Mouse (Mus musculus): ENCODE data around the gene Jazf1. TPM values are rescaled to one million over a fixed set of nuclear protein-coding genes. Genes with fewer than 3 reads are reported as not detected.
A peak's percentile ranks its signal among the peaks of the same experiment; 100 is the strongest.

The Jazf1 gene
- polyA plus RNA-seq (2015; fragmentation: Nextera tagmentation; extraction: Ambion mirVana), result 16.0 and 16.2 TPM in 2 replicates

DNA sequence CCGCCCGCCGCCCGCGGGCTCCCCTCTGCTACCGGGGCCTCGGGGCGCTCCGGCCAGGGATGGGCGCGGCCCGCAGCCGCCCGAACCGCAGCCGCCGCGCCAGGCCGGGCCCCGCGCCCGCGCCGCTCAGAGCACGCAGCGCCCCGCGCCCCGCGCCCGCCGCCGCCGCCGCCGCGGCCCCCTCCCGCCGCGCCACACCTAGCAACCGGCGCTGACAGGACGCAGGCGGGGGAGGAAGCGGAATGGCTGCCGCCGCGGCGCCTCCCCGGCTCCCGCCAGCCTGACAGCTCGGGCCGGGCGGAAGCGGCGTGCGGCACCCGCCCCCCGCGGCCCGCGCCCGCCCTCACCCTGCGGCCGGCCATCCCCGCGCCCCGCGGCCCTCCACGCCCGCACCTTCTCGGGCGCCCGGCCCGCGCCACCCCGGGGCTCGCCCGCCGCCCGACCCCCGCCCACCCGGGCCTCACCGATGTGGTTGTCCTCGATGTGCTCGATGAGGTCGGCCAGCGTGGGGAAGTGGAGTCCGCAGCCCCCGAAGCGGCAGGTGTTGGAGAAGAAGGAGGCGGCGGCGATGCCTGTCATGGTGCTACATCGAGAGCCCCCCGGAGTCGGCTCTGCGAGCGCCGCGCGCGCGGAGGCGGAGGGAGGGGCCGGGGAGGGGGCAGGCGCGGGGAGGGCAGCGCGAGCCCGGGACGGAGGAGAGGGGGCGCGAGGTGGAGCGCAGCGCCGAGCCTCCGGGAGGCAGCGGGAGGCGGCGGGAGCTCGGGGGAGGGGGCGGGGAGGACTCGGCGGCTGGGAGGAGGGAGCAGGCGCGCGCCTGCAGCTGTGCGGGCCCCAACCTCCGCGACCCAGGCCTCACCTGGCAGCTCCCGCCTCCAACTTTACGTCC lies at the start of gene Jazf1:
Gene Jazf1, minus strand, starts transcription at position 643 of the 886 bp plus-strand sequence.
- peaks cover 22% of the 10 kb centered on the region for H3K4me1 ChIP-seq
- peaks cover 5% of the 10 kb centered on the region; the same call in 1 of the 2 replicates for H3K27me3 ChIP-seq
- H3K9me3 ChIP-seq (replicated peaks), result no peaks in the 10 kb centered on the region
- under 1% methylated on average over 78 of the region's 133 CpGs for WGBS
- peak; percentile 86 for ATAC-seq
- H3K4me2 ChIP-seq, result peak within 1 kb of the TSS; percentile 84
- H3K9ac ChIP-seq, result peak within 1 kb of the TSS; percentile 85
- peak within 1 kb of the TSS; percentile 78 for H3K27ac ChIP-seq
- no peaks in the 10 kb centered on the region for H3K36me3 ChIP-seq (ENCODE audit: poor library complexity, severe bottlenecking)
- H3K4me3 ChIP-seq, result peak within 1 kb of the TSS; percentile 81

DNA sequence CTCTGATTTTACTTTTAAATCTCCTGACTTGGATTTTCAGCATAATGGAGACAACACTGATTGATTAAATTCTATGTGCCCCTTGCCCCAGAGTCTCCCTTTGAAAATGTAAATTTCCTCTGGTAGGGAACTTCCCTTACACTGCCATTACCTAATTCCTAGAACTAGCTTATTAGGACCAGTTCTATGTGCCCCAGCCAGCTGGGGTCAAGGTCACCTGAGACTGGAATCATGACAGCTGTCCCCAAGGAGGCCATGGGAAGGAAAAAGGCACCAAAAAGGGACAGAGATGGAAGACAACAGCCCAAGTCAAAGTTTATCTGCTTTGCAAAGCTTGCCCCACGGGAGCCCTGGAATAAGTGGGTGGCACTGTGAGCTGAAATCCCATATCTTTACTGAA lies 49.4 kb upstream of the Jazf1 start:
- Histone ChIP-seq H3K27ac (no peak overlapping the region), H3K4me2 (no peak overlapping the region), H3K36me3 (ENCODE audit: poor library complexity, severe bottlenecking) (no peaks in the 10 kb centered on the region), H3K4me3 (no peak overlapping the region), H3K27me3 (no peaks in the 10 kb centered on the region), H3K9ac (no peak overlapping the region), H3K4me1 (no peaks in the 10 kb centered on the region), H3K9me3 (replicated peaks) (no peaks in the 10 kb centered on the region)
- ATAC-seq, result no peak
- whole genome bisulfite sequencing, result 65% methylated on average over 1 of the region's 1 CpGs

DNA sequence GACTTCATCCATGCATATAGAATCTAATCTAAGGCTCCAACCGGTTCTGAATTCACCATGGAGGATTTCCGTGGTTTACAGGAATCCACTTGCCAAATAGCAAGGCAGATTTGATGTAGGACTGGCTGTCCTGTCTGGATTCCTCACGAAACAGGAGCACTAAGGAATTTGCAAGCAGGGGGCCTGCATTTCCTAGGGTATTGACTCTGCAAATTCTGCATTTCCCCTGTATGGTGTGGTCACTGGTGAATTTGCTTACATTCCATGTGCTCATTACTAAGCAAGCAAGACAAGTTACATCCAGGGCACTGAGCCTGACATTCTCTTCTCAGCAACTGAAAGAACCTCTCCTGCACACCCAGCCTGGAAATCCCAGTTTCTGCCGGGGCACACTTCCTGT lies 18.4 kb upstream of the Jazf1 start:
- no peaks in the 10 kb centered on the region for H3K36me3 ChIP-seq (ENCODE audit: poor library complexity, severe bottlenecking)
- no peak for ATAC-seq

DNA sequence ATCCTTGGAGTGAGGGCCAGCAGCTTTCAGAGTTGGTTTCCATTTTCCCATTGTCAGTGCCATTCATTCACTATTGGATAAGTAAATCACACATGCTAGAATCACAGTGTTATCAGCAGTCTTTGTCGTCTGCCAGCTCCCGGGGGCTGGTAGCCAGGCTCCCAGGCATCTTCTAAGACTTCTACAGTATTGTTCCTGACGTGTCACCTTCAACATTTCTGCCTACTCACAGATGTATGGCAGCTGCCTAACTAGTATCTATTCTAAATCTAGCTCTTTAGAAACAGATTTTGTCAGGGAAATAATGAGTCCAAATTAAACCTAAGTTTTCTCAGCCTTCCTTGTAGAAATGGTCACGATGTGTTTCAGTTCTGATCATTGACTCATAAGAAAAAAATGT lies 12.8 kb upstream of the Jazf1 start:
- Histone ChIP-seq H3K9me3 (replicated peaks) (no peaks in the 10 kb centered on the region), H3K36me3 (ENCODE audit: poor library complexity, severe bottlenecking) (no peaks in the 10 kb centered on the region), H3K27me3 (no peaks in the 10 kb centered on the region), H3K4me3 (no peak overlapping the region), H3K27ac (no peak overlapping the region), H3K4me2 (no peak overlapping the region), H3K9ac (no peak overlapping the region), H3K4me1 (no peaks in the 10 kb centered on the region)
- no peak for ATAC-seq
- 81% methylated on average over 4 of the region's 4 CpGs for WGBS

More for the DNA sequence above, 18.4 kb upstream of the Jazf1 start:
- H3K4me1 ChIP-seq, result no peaks in the 10 kb centered on the region
- H3K27ac ChIP-seq, result no peak overlapping the region
- H3K4me3 ChIP-seq, result no peak overlapping the region
- no peak overlapping the region for H3K4me2 ChIP-seq
- WGBS, result 63% methylated on average over 4 of the region's 4 CpGs
- H3K27me3 ChIP-seq, result no peaks in the 10 kb centered on the region
- no peak overlapping the region for H3K9ac ChIP-seq
- no peaks in the 10 kb centered on the region for H3K9me3 ChIP-seq (replicated peaks)

DNA sequence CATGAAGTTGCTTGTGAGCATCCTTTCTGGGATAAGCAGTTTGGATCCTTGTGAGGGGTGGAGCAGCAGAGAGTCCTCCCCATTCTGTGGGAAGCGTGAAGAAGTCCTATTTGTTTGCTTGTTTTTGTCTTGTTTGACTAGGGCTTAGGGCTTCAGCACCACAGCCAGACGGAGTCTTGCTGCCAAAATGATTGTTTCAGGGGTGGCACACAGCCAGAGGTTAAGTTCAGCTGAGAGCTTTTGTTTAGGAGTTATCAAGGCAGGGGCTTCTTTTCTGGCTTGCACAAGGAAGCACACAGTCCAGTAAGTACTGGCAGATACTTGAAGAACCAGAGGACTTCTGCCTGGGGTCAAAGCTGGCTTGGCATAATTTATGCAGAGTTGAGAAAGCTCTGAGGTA lies 10.2 kb upstream of the Jazf1 start:
- Histone ChIP-seq H3K27me3 (no peaks in the 10 kb centered on the region), H3K27ac (no peak overlapping the region), H3K4me3 (no peak overlapping the region), H3K4me1 (no peaks in the 10 kb centered on the region), H3K9me3 (replicated peaks) (no peaks in the 10 kb centered on the region), H3K36me3 (ENCODE audit: poor library complexity, severe bottlenecking) (no peaks in the 10 kb centered on the region), H3K4me2 (no peak overlapping the region), H3K9ac (no peak overlapping the region)
- ATAC-seq, result no peak
- 33% methylated on average over 2 of the region's 2 CpGs for WGBS

DNA sequence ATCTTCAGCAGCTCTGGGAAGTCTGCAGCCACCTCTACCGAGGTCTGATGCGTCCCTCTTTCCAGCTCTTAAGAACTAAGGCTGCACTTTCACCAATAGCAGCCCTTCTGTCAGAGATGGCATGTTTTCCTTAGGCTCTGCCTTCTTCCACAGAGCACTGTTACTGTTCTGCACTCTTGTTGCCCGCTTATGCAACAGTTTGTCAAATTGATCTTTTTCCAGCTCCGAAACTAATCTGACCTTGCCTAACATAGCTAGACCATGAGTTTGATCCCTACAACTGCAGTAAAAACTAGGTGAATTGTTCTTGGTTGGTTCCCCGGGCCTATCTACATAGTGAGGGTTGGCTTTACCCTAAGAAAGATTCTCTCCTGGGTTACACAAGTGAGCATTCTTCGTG lies 3.3 kb upstream of the Jazf1 start:
- Histone ChIP-seq H3K9ac (no peak overlapping the region), H3K4me3 (no peak overlapping the region), H3K4me2 (no peak overlapping the region), H3K4me1 (peaks cover 22% of the 10 kb centered on the region), H3K36me3 (ENCODE audit: poor library complexity, severe bottlenecking) (no peaks in the 10 kb centered on the region), H3K9me3 (replicated peaks) (no peaks in the 10 kb centered on the region), H3K27me3 (peaks cover 5% of the 10 kb centered on the region; the same call in 1 of the 2 replicates), H3K27ac (no peak overlapping the region)
- WGBS, result 89% methylated on average over 6 of the region's 6 CpGs
- no peak for ATAC-seq

DNA sequence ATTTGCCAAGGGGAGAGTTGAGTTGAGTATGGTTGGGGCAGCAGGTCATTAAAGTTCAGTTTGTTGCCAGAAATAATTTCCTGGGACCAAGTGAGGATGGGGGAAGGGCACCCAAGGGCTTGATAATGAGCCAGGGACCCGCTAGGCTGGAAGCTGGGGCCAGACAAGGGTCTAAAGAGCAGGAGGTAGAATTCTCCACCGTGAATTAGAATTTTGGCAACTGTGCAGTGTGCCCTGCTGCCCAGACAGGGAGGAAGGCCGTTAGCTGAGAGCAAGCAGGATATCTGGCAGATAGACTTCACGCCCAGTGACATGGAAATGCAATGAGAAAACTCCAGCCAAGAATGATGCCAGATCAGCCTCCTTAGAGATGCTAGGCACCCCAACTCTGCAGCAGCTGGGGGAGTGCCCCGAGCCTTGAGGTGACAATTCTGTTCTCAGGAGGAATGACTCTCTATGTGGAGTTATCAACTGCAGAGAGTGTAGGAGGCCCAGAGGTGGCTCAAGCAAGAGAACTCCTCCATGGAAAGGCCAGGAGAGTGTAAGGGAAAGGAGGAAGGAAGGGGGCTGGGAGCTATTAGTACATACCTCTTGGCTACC lies 1.6 kb upstream of the Jazf1 start:
- H3K4me2 ChIP-seq, result 0 out of 2 replicates have a peak overlapping the region, but pooled peaks have one; percentile 5
- WGBS, result 30% methylated on average over 5 of the region's 5 CpGs
- H3K4me3 ChIP-seq, result no peak overlapping the region
- ATAC-seq, result no peak
- H3K9ac ChIP-seq, result no peak overlapping the region
- H3K27ac ChIP-seq, result no peak overlapping the region
- no peaks in the 10 kb centered on the region for H3K36me3 ChIP-seq (ENCODE audit: poor library complexity, severe bottlenecking)
- H3K9me3 ChIP-seq (replicated peaks), result no peaks in the 10 kb centered on the region
- H3K4me1 ChIP-seq, result peaks cover 22% of the 10 kb centered on the region
- peaks cover 5% of the 10 kb centered on the region; the same call in 1 of the 2 replicates for H3K27me3 ChIP-seq

DNA sequence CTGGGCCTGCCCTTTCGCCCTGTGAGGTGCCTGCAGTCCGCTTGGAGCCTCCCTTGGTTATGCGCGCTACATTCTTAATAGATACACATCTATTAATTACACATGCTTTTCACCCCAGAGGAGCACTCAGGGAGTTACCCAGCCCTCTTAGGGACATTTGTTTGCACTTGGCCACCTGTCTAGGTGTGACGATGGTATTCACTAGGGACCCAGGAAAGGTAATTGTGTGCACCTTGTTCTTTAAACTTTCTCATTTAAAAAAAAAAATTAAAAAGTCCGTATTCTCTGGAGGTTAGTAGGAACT lies 396 bp upstream of the Jazf1 start:
- H3K9ac ChIP-seq, result peak overlapping the region; percentile 85
- H3K4me1 ChIP-seq, result peaks cover 22% of the 10 kb centered on the region
- peak overlapping the region; percentile 78 for H3K27ac ChIP-seq
- H3K27me3 ChIP-seq, result peaks cover 5% of the 10 kb centered on the region; the same call in 1 of the 2 replicates
- peak overlapping the region; percentile 84 for H3K4me2 ChIP-seq
- WGBS, result 4% methylated on average over 6 of the region's 6 CpGs
- H3K9me3 ChIP-seq (replicated peaks), result no peaks in the 10 kb centered on the region
- peak overlapping the region; percentile 81 for H3K4me3 ChIP-seq
- H3K36me3 ChIP-seq (ENCODE audit: poor library complexity, severe bottlenecking), result no peaks in the 10 kb centered on the region
- ATAC-seq, result no peak; the same call in 1 of the 2 replicates

DNA sequence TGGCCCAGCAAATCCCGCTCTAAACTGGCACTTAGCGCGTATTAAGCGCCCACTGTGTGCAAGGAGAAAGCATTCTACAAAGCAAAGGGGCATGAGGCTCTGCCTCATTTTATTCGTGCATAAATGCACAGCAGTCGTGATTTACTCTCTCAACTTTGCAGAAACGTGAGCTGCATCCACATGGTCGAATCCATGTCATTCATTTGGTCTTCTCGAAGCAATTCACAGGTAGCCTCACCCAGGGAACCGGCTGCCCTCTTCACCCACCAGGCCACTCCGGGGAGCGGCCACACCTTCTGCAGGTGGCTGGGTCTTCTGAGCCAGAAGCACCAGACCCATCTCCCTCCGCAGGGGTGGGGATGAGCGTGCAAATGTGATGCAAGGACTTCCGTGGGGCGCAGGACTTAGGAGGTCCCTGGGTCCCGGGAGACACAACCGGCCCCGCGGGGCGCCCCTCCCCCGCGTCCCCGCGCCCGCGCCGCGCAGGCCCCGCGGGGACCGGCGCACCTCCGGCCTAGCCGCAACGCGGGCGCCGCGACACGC lies 914 bp downstream of the Jazf1 start:
- Histone ChIP-seq H3K4me1 (peaks cover 22% of the 10 kb centered on the region), H3K27ac (no peak overlapping the region), H3K4me3 (peak overlapping the region; percentile 81), H3K9ac (peak overlapping the region; percentile 85), H3K4me2 (peak overlapping the region; percentile 84), H3K36me3 (ENCODE audit: poor library complexity, severe bottlenecking) (no peaks in the 10 kb centered on the region), H3K9me3 (replicated peaks) (no peaks in the 10 kb centered on the region), H3K27me3 (peaks cover 5% of the 10 kb centered on the region; the same call in 1 of the 2 replicates)
- 3% methylated on average over 36 of the region's 41 CpGs for WGBS
- peak; percentile 25; the same call in 1 of the 2 replicates for ATAC-seq

DNA sequence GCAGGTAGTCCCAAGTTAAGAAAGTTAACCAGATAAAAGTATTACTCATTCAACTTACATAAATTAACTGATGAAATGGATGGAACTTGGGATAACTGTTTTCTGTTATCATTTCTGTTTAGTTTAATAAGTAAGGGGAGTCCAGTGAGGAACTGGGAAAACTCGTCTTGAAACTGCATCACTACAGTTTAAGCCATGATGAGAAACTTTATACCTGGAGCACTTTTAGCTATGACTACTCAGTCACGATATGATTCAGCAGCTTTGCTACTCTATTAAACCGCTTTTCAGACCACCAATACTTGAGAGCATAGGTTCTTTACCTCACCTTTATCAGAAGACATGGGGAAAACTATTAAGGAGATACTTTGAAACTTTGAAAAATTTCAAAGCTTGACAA lies 1.5 kb downstream of the Jazf1 start:
- 59% methylated on average over 3 of the region's 3 CpGs for WGBS
- Histone ChIP-seq H3K4me1 (peaks cover 22% of the 10 kb centered on the region), H3K9me3 (replicated peaks) (no peaks in the 10 kb centered on the region), H3K27ac (no peak overlapping the region), H3K4me2 (peak overlapping the region; percentile 84), H3K9ac (no peak overlapping the region), H3K27me3 (peaks cover 5% of the 10 kb centered on the region; the same call in 1 of the 2 replicates), H3K4me3 (peak overlapping the region; percentile 81), H3K36me3 (ENCODE audit: poor library complexity, severe bottlenecking) (no peaks in the 10 kb centered on the region)
- no peak for ATAC-seq

DNA sequence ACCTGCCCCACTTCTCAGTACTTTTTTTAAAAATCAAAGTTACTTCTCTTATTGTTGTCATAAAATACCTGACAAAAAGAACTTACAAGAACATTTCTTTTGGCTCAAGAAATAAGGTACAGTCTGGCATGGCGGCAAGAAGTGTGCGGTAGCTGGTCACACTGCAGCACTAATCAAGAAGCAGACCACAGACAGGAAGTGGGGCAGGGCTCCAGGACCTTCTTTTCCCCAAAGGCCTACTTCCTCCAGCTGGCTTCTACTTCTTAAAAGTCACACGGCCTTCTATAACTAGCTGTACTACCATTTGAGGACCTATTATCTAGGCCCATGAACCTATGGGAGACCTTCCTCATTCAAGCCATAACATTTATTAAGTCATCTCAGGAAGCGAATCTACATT lies 4.4 kb downstream of the Jazf1 start:
- Histone ChIP-seq H3K4me1 (peaks cover 10% of the 10 kb centered on the region), H3K4me3 (no peak overlapping the region), H3K36me3 (ENCODE audit: poor library complexity, severe bottlenecking) (0 out of 2 replicates have a peak, but pooled peaks cover 4% of the 10 kb centered on the region), H3K27me3 (no peaks in the 10 kb centered on the region), H3K4me2 (no peak overlapping the region), H3K9ac (no peak overlapping the region), H3K27ac (no peak overlapping the region), H3K9me3 (replicated peaks) (no peaks in the 10 kb centered on the region)
- 92% methylated on average over 4 of the region's 4 CpGs for WGBS
- ATAC-seq, result no peak

DNA sequence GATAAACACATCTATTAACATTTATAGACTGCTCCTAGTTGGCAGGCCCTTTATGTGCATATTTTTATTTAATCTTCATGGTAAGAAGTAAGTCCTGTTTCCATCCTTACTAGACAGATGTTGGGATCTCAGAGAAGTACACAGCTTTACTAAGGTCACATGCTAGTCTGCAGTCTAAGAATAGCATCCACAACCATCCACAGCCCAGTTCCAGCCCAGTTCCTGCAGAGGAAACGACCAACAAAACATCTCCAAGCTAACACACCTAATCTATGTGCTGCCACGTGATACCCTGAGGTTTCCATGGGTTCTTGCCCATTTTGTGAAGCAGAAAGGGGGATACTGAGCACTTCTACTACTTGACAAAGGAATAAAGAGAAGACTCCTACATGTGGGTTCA lies 13.5 kb downstream of the Jazf1 start:
- H3K27me3 ChIP-seq, result no peaks in the 10 kb centered on the region
- no peak overlapping the region for H3K9ac ChIP-seq
- no peak overlapping the region for H3K4me2 ChIP-seq
- ATAC-seq, result no peak
- H3K4me3 ChIP-seq, result no peak overlapping the region
- WGBS, result 65% methylated on average over 2 of the region's 2 CpGs
- no peaks in the 10 kb centered on the region for H3K4me1 ChIP-seq
- no peak overlapping the region for H3K27ac ChIP-seq
- 0 out of 2 replicates have a peak, but pooled peaks cover 3% of the 10 kb centered on the region for H3K36me3 ChIP-seq (ENCODE audit: poor library complexity, severe bottlenecking)
- H3K9me3 ChIP-seq (replicated peaks), result no peaks in the 10 kb centered on the region
